Comparison of ENCODE assay signal across 8 mouse cellular contexts in the genomic region with DNA sequence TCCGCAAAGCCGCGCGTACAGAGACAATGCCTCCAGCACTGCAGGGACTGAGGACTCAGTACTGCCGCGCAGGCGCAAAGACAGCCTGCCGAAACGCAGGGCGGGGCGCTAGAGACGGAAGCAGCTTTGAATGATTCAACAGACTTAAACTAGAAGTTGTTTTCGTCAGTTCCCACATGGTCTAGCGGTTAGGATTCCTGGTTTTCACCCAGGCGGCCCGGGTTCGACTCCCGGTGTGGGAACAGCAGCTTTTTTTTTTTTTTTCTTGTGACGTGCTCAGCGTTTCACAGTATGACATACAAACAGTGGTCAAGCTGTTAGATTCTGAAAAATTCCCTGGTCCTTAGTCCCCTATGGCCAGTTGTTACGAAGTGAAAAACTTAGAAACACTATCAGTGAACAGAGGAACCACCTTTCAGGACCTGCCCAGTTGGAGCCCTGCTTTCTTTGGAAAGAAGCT.
DNase-seq lines count a peak whose midpoint lies in the region; ATAC-seq lines count a peak whose summit lies in the region.

No protein-coding gene starts in this region.

- peak overlapping the region; percentile 69 for H3K4me2 ChIP-seq in hindbrain, embryonic 14.5 days (replicated peaks)

- no peaks in the 10 kb centered on the region for H3K9me3 ChIP-seq in hindbrain, embryonic 14.5 days (ENCODE audit: control insufficient read depth, low read length)

- peak overlapping the region; percentile 80 for H3K9ac ChIP-seq in hindbrain, embryonic 14.5 days

- H3K27ac ChIP-seq in hindbrain, embryonic 14.5 days = peak overlapping the region; percentile 100

- ATAC-seq in hindbrain, embryonic 14.5 days (ENCODE audit: low FRiP score) = peak; percentile 99

- H3K4me1 ChIP-seq in hindbrain, embryonic 14.5 days (replicated peaks; ENCODE audit: control insufficient read depth, insufficient read depth, low read length) = peaks cover 16% of the 10 kb centered on the region

- H3K36me3 ChIP-seq in hindbrain, embryonic 14.5 days (replicated peaks; ENCODE audit: control insufficient read depth, insufficient read depth) = no peaks in the 10 kb centered on the region

- DNase-seq in ZHBTc4 (ENCODE audit: low read depth, low spot score) = peak; percentile 95
- peak; percentile 76 to 95 for DNase-seq in cerebellum, postnatal 4 days (ENCODE audit: low spot score in 2 of 2)
- DNase-seq in frontal cortex, postnatal 36 days (ENCODE audit: low spot score in 2 of 2) = peak; percentile 95 to 99
- DNase-seq in hindbrain, embryonic 14.5 days (ENCODE audit: low spot score) = peak; percentile 100
- peak; percentile 89 to 91 for DNase-seq in layer of hippocampus, postnatal 25 days (ENCODE audit: extremely low spot score in 1 of 2, low spot score in 1 of 2)
- peak; percentile 94 for DNase-seq in lung, postnatal 14 days
- DNase-seq in ovary, postnatal 36 days (ENCODE audit: low spot score) = peak; percentile 91
- DNase-seq in thymus, postnatal 14 days = peak; percentile 94

- peak overlapping the region; percentile 52 for H3K4me3 ChIP-seq in hindbrain, embryonic 14.5 days (replicated peaks; ENCODE audit: low read length)

- H3K27me3 ChIP-seq in hindbrain, embryonic 14.5 days (ENCODE audit: control insufficient read depth, insufficient read depth, low read length) = no peaks in the 10 kb centered on the region

- under 1% methylated on average over 21 of the region's 21 CpGs for WGBS in hindbrain, embryonic 14.5 days

Comparison
In these comparisons a context has a peak if more than half of its experiments do, and no peak if none do; other contexts are left out.
1. Peak in every context shown above with its lines: DNase-seq, ATAC-seq, H3K4me3 ChIP-seq and H3K27ac ChIP-seq.